Mouse (Mus musculus): Measurements from ENCODE around the gene Ddias. TPM values are rescaled to one million over a fixed set of nuclear protein-coding genes. Genes with fewer than 3 reads are reported as not detected.
A peak's percentile ranks its signal among the peaks of the same experiment; 100 is the strongest.

Ddias gene
- polyA plus RNA-seq, 1 experiment = 14.7 TPM

- TF ChIP-seq POLR2A (IDR thresholded peaks at IDR 0.05; ENCODE audit: borderline replicate concordance, control insufficient read depth, low read depth, low read length) (no peak), CTCF (IDR thresholded peaks at IDR 0.05; ENCODE audit: control insufficient read depth, insufficient read depth, low read length) (no peak)
- no peak overlapping the region for H3K4me3 ChIP-seq (replicated peaks; ENCODE audit: control insufficient read depth, low read depth, low read length)
- H3K4me1 ChIP-seq (ENCODE audit: control insufficient read depth, insufficient read depth, low read length) = peaks cover 2% of the 10 kb centered on the region; the same call in 1 of the 2 replicates
- no peak overlapping the region for H3K27ac ChIP-seq (ENCODE audit: control insufficient read depth, insufficient read depth, low read depth, low read length, poor library complexity)
- 88% methylated on average over 4 of the region's 4 CpGs for WGBS
These were observed 16.7 kb upstream of the Ddias start for GRCm38 (mm10) chr7:92890618-92891230.

- 74% methylated on average over 1 of the region's 1 CpGs for WGBS
- peaks cover 2% of the 10 kb centered on the region; the same call in 1 of the 2 replicates for H3K4me1 ChIP-seq (ENCODE audit: control insufficient read depth, insufficient read depth, low read length)
- H3K4me3 ChIP-seq (replicated peaks; ENCODE audit: control insufficient read depth, low read depth, low read length) = no peak overlapping the region
- H3K27ac ChIP-seq (ENCODE audit: control insufficient read depth, insufficient read depth, low read depth, low read length, poor library complexity) = no peak overlapping the region
- TF ChIP-seq CTCF (IDR thresholded peaks at IDR 0.05; ENCODE audit: control insufficient read depth, insufficient read depth, low read length) (no peak), POLR2A (IDR thresholded peaks at IDR 0.05; ENCODE audit: borderline replicate concordance, control insufficient read depth, low read depth, low read length) (no peak)
These were observed 16.2 kb upstream of the Ddias start for GRCm38 (mm10) chr7:92890211-92890610.

GRCm38 (mm10) chr7:92887230-92887629 lies 13.2 kb upstream of the Ddias start:
- 85% methylated on average over 5 of the region's 5 CpGs for WGBS

GRCm38 (mm10) chr7:92886801-92887200 lies 12.8 kb upstream of the Ddias start:
- peak overlapping the region; percentile 12 for H3K27ac ChIP-seq (ENCODE audit: control insufficient read depth, insufficient read depth, low read depth, low read length, poor library complexity)
- WGBS = 64% methylated on average over 7 of the region's 7 CpGs
- H3K4me1 ChIP-seq (ENCODE audit: control insufficient read depth, insufficient read depth, low read length) = peaks cover 4% of the 10 kb centered on the region
- no peak overlapping the region for H3K4me3 ChIP-seq (replicated peaks; ENCODE audit: control insufficient read depth, low read depth, low read length)
- TF ChIP-seq POLR2A (IDR thresholded peaks at IDR 0.05; ENCODE audit: borderline replicate concordance, control insufficient read depth, low read depth, low read length) = no peak
- no peak for TF ChIP-seq CTCF (IDR thresholded peaks at IDR 0.05; ENCODE audit: control insufficient read depth, insufficient read depth, low read length)

More at GRCm38 (mm10) chr7:92887230-92887629, 13.2 kb upstream of the Ddias start:
- Histone ChIP-seq H3K4me1 (ENCODE audit: control insufficient read depth, insufficient read depth, low read length) (peaks cover 2% of the 10 kb centered on the region; the same call in 1 of the 2 replicates), H3K4me3 (replicated peaks; ENCODE audit: control insufficient read depth, low read depth, low read length) (no peak overlapping the region), H3K27ac (ENCODE audit: control insufficient read depth, insufficient read depth, low read depth, low read length, poor library complexity) (no peak overlapping the region)
- no peak for TF ChIP-seq CTCF (IDR thresholded peaks at IDR 0.05; ENCODE audit: control insufficient read depth, insufficient read depth, low read length)

- Histone ChIP-seq H3K27ac (ENCODE audit: control insufficient read depth, insufficient read depth, low read depth, low read length, poor library complexity) (peak overlapping the region; percentile 48; the same call in 1 of the 2 replicates), H3K4me3 (replicated peaks; ENCODE audit: control insufficient read depth, low read depth, low read length) (no peak overlapping the region), H3K4me1 (ENCODE audit: control insufficient read depth, insufficient read depth, low read length) (peaks cover 4% of the 10 kb centered on the region)
- 75% methylated on average over 6 of the region's 6 CpGs for WGBS
- no peak for TF ChIP-seq POLR2A (IDR thresholded peaks at IDR 0.05; ENCODE audit: borderline replicate concordance, control insufficient read depth, low read depth, low read length)
These were observed 11.1 kb upstream of the Ddias start for GRCm38 (mm10) chr7:92884998-92885660.

GRCm38 (mm10) chr7:92883850-92884716 lies 10.0 kb upstream of the Ddias start:
- peaks cover 4% of the 10 kb centered on the region for H3K4me1 ChIP-seq (ENCODE audit: control insufficient read depth, insufficient read depth, low read length)

GRCm38 (mm10) chr7:92878575-92879285 lies 4.7 kb upstream of the Ddias start:
- Histone ChIP-seq H3K4me1 (ENCODE audit: control insufficient read depth, insufficient read depth, low read length) (peaks cover 2% of the 10 kb centered on the region), H3K4me3 (replicated peaks; ENCODE audit: control insufficient read depth, low read depth, low read length) (no peak overlapping the region), H3K27ac (ENCODE audit: control insufficient read depth, insufficient read depth, low read depth, low read length, poor library complexity) (peak overlapping the region; percentile 58; the same call in 1 of the 2 replicates)
- WGBS = 18% methylated on average over 7 of the region's 7 CpGs
- TF ChIP-seq CTCF (IDR thresholded peaks at IDR 0.05; ENCODE audit: control insufficient read depth, insufficient read depth, low read length) (no peak), POLR2A (IDR thresholded peaks at IDR 0.05; ENCODE audit: borderline replicate concordance, control insufficient read depth, low read depth, low read length) (no peak)

More at GRCm38 (mm10) chr7:92883850-92884716, 10.0 kb upstream of the Ddias start:
- Histone ChIP-seq H3K27ac (ENCODE audit: control insufficient read depth, insufficient read depth, low read depth, low read length, poor library complexity) (peak overlapping the region; percentile 5; the same call in 1 of the 2 replicates), H3K4me3 (replicated peaks; ENCODE audit: control insufficient read depth, low read depth, low read length) (no peak overlapping the region)
- TF ChIP-seq CTCF (IDR thresholded peaks at IDR 0.05; ENCODE audit: control insufficient read depth, insufficient read depth, low read length) (no peak), POLR2A (IDR thresholded peaks at IDR 0.05; ENCODE audit: borderline replicate concordance, control insufficient read depth, low read depth, low read length) (no peak)
- WGBS = 66% methylated on average over 9 of the region's 9 CpGs

All from bone marrow, adult 2 months (tissue).